Mouse (Mus musculus): ENCODE results near the gene Znfx1. TPM values are rescaled to one million over a fixed set of nuclear protein-coding genes. Genes with fewer than 3 reads are reported as not detected.

The Znfx1 gene
- polyA plus RNA-seq, 1 experiment from 2014 or later: 5.4 TPM

GRCm38 (mm10) chr2:167058814-167059387, 3.9 kb downstream of the Znfx1 start:
- no peak overlapping the region for H3K9ac ChIP-seq (ENCODE audit: low read length)
- ATAC-seq (ENCODE audit: low FRiP score) (no peak), DNase-seq (ENCODE audit: low spot score, missing footprints) (no peak)
- WGBS: 64% methylated on average over 3 of the region's 3 CpGs
- H3K4me2 ChIP-seq: no peak overlapping the region
- H3K27me3 ChIP-seq (ENCODE audit: control insufficient read depth, insufficient read depth, low read length): no peaks in the 10 kb centered on the region
- peaks cover 15% of the 10 kb centered on the region for H3K36me3 ChIP-seq (ENCODE audit: control insufficient read depth, insufficient read depth, low read length)
- no peak overlapping the region for H3K4me3 ChIP-seq (ENCODE audit: low read depth, low read length)
- no peaks in the 10 kb centered on the region for H3K9me3 ChIP-seq (ENCODE audit: control insufficient read depth, low read length)
- H3K27ac ChIP-seq (ENCODE audit: low read depth, low read length): no peak overlapping the region
- peaks cover 7% of the 10 kb centered on the region for H3K4me1 ChIP-seq (ENCODE audit: control insufficient read depth, insufficient read depth, low read length)

- H3K4me2 ChIP-seq: no peak overlapping the region
- no peaks in the 10 kb centered on the region for H3K9me3 ChIP-seq (ENCODE audit: control insufficient read depth, low read length)
- H3K36me3 ChIP-seq (ENCODE audit: control insufficient read depth, insufficient read depth, low read length): peaks cover 15% of the 10 kb centered on the region
- H3K4me3 ChIP-seq (ENCODE audit: low read depth, low read length): no peak overlapping the region
- no peak overlapping the region for H3K9ac ChIP-seq (ENCODE audit: low read length)
- no peak overlapping the region for H3K27ac ChIP-seq (ENCODE audit: low read depth, low read length)
- no peaks in the 10 kb centered on the region for H3K27me3 ChIP-seq (ENCODE audit: control insufficient read depth, insufficient read depth, low read length)
- ATAC-seq (ENCODE audit: low FRiP score) (no peak), DNase-seq (ENCODE audit: low spot score, missing footprints) (no peak)
- H3K4me1 ChIP-seq (ENCODE audit: control insufficient read depth, insufficient read depth, low read length): peaks cover 7% of the 10 kb centered on the region
- WGBS: 79% methylated on average over 3 of the region's 3 CpGs
These were observed 4.6 kb downstream of the Znfx1 start for GRCm38 (mm10) chr2:167058201-167058600.

GRCm38 (mm10) chr2:167056942-167057323, 5.9 kb downstream of the Znfx1 start:
- no peak for ATAC-seq (ENCODE audit: low FRiP score)
- Histone ChIP-seq H3K4me1 (ENCODE audit: control insufficient read depth, insufficient read depth, low read length) (peaks cover 6% of the 10 kb centered on the region), H3K27ac (ENCODE audit: low read depth, low read length) (no peak overlapping the region), H3K27me3 (ENCODE audit: control insufficient read depth, insufficient read depth, low read length) (no peaks in the 10 kb centered on the region), H3K4me2 (no peak overlapping the region), H3K36me3 (ENCODE audit: control insufficient read depth, insufficient read depth, low read length) (peaks cover 15% of the 10 kb centered on the region), H3K9ac (ENCODE audit: low read length) (no peak overlapping the region), H3K4me3 (ENCODE audit: low read depth, low read length) (no peak overlapping the region), H3K9me3 (ENCODE audit: control insufficient read depth, low read length) (no peaks in the 10 kb centered on the region)
- DNase-seq (ENCODE audit: low spot score, missing footprints): no peak
- WGBS: 86% methylated on average over 5 of the region's 5 CpGs

GRCm38 (mm10) chr2:167056210-167056941, 6.4 kb downstream of the Znfx1 start:
- H3K27ac ChIP-seq (ENCODE audit: low read depth, low read length): no peak overlapping the region
- H3K4me2 ChIP-seq: no peak overlapping the region
- DNase-seq (ENCODE audit: low spot score, missing footprints) (no peak), ATAC-seq (ENCODE audit: low FRiP score) (no peak)
- peaks cover under 1% of the 10 kb centered on the region for H3K4me1 ChIP-seq (ENCODE audit: control insufficient read depth, insufficient read depth, low read length)
- no peak overlapping the region for H3K9ac ChIP-seq (ENCODE audit: low read length)
- H3K9me3 ChIP-seq (ENCODE audit: control insufficient read depth, low read length): no peaks in the 10 kb centered on the region
- no peak overlapping the region for H3K4me3 ChIP-seq (ENCODE audit: low read depth, low read length)
- 95% methylated on average over 15 of the region's 15 CpGs for WGBS
- peaks cover 15% of the 10 kb centered on the region for H3K36me3 ChIP-seq (ENCODE audit: control insufficient read depth, insufficient read depth, low read length)
- no peaks in the 10 kb centered on the region for H3K27me3 ChIP-seq (ENCODE audit: control insufficient read depth, insufficient read depth, low read length)

GRCm38 (mm10) chr2:167055386-167055785, 7.4 kb downstream of the Znfx1 start:
- Histone ChIP-seq H3K27ac (ENCODE audit: low read depth, low read length) (no peak overlapping the region), H3K9me3 (ENCODE audit: control insufficient read depth, low read length) (no peaks in the 10 kb centered on the region), H3K4me3 (ENCODE audit: low read depth, low read length) (no peak overlapping the region), H3K4me2 (no peak overlapping the region), H3K9ac (ENCODE audit: low read length) (no peak overlapping the region), H3K27me3 (ENCODE audit: control insufficient read depth, insufficient read depth, low read length) (no peaks in the 10 kb centered on the region), H3K4me1 (ENCODE audit: control insufficient read depth, insufficient read depth, low read length) (no peaks in the 10 kb centered on the region), H3K36me3 (ENCODE audit: control insufficient read depth, insufficient read depth, low read length) (peaks cover 16% of the 10 kb centered on the region)
- ATAC-seq (ENCODE audit: low FRiP score): no peak
- WGBS: 96% methylated on average over 15 of the region's 15 CpGs
- DNase-seq (ENCODE audit: low spot score, missing footprints): no peak

GRCm38 (mm10) chr2:167053127-167053844, 9.5 kb downstream of the Znfx1 start:
- Histone ChIP-seq H3K27me3 (ENCODE audit: control insufficient read depth, insufficient read depth, low read length) (no peaks in the 10 kb centered on the region), H3K4me2 (no peak overlapping the region), H3K9me3 (ENCODE audit: control insufficient read depth, low read length) (no peaks in the 10 kb centered on the region), H3K4me3 (ENCODE audit: low read depth, low read length) (no peak overlapping the region), H3K27ac (ENCODE audit: low read depth, low read length) (no peak overlapping the region), H3K9ac (ENCODE audit: low read length) (no peak overlapping the region), H3K4me1 (ENCODE audit: control insufficient read depth, insufficient read depth, low read length) (no peaks in the 10 kb centered on the region), H3K36me3 (ENCODE audit: control insufficient read depth, insufficient read depth, low read length) (peaks cover 23% of the 10 kb centered on the region)
- 77% methylated on average over 9 of the region's 9 CpGs for WGBS
- ATAC-seq (ENCODE audit: low FRiP score): no peak
- no peak for DNase-seq (ENCODE audit: low spot score, missing footprints)

- Histone ChIP-seq H3K27me3 (ENCODE audit: control insufficient read depth, insufficient read depth, low read length) (no peaks in the 10 kb centered on the region), H3K4me3 (ENCODE audit: low read depth, low read length) (no peak overlapping the region), H3K36me3 (ENCODE audit: control insufficient read depth, insufficient read depth, low read length) (peaks cover 25% of the 10 kb centered on the region; the same call in 1 of the 2 replicates), H3K9me3 (ENCODE audit: control insufficient read depth, low read length) (no peaks in the 10 kb centered on the region), H3K4me1 (ENCODE audit: control insufficient read depth, insufficient read depth, low read length) (no peaks in the 10 kb centered on the region), H3K27ac (ENCODE audit: low read depth, low read length) (no peak overlapping the region), H3K9ac (ENCODE audit: low read length) (no peak overlapping the region), H3K4me2 (no peak overlapping the region)
- DNase-seq (ENCODE audit: low spot score, missing footprints) (no peak), ATAC-seq (ENCODE audit: low FRiP score) (no peak)
- 91% methylated on average over 8 of the region's 8 CpGs for WGBS
These were observed 14.0 kb downstream of the Znfx1 start for GRCm38 (mm10) chr2:167048698-167049358.

- ATAC-seq (ENCODE audit: low FRiP score) (no peak), DNase-seq (ENCODE audit: low spot score, missing footprints) (no peak)
- 94% methylated on average over 10 of the region's 10 CpGs for whole genome bisulfite sequencing
- H3K9ac ChIP-seq (ENCODE audit: low read length): no peak overlapping the region
- no peak overlapping the region for H3K27ac ChIP-seq (ENCODE audit: low read depth, low read length)
- no peak overlapping the region for H3K4me2 ChIP-seq
- H3K36me3 ChIP-seq (ENCODE audit: control insufficient read depth, insufficient read depth, low read length): peaks cover 25% of the 10 kb centered on the region; the same call in 1 of the 2 replicates
- H3K9me3 ChIP-seq (ENCODE audit: control insufficient read depth, low read length): no peaks in the 10 kb centered on the region
- H3K27me3 ChIP-seq (ENCODE audit: control insufficient read depth, insufficient read depth, low read length): no peaks in the 10 kb centered on the region
- no peaks in the 10 kb centered on the region for H3K4me1 ChIP-seq (ENCODE audit: control insufficient read depth, insufficient read depth, low read length)
- no peak overlapping the region for H3K4me3 ChIP-seq (ENCODE audit: low read depth, low read length)
These were observed 14.6 kb downstream of the Znfx1 start for GRCm38 (mm10) chr2:167048223-167048622.

Measured in midbrain, embryonic 11.5 days (tissue).